Mouse (Mus musculus): ENCODE measurements around the gene Cldn4. TPM values are rescaled to one million over a fixed set of nuclear protein-coding genes. Genes with fewer than 3 reads are reported as not detected.
"Not testable (repeated sequence)": the region's sequence is repeated elsewhere in the genome, so short reads cannot be mapped to it uniquely, and the experiment has no call there.

The Cldn4 gene
- polyA plus RNA-seq, 1 experiment from 2014 or later: 27.0 TPM

DNA sequence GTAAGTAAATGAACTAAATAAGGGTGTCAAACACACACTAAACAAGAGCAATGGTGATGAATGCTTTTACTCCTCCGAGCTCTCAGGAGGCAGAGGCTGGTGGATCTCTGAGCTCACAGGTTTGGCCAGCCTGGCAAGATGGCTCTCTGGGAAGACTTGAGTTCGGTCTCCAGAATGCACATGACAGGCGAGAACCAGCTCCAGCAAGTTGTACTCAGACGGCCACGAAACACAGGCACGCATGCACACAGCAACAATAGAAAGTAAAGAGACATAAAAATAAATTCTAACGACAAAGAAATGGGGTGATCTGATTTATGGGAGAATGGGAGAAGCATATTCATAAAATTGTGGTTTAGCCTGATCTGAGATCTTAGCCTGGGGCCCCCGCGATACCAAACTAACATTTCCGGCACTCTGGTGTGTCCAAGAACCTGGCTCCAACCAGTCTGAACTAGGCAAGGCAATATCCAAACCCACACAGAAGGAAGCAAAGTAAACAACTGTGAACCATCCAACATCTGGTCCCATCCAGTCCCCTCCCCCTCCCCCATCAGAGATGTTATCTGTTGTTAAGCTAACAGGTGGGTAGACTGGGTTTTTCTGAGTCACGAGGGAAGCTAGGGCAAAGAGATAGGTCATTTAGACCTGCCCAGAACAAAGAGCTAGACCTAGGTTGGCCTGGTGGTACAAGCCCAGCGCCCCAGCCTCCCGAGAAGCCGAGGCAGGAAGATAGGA is 5.1 kb downstream of the Cldn4 start:
- no peaks in the 10 kb centered on the region for H3K36me3 ChIP-seq (ENCODE audit: control insufficient read depth, insufficient read depth, low read length)
- H3K27me3 ChIP-seq (replicated peaks; ENCODE audit: control insufficient read depth, insufficient read depth, low read length): peaks cover 24% of the 10 kb centered on the region
- no peaks in the 10 kb centered on the region for H3K4me1 ChIP-seq (ENCODE audit: control insufficient read depth, insufficient read depth, low read length)
- H3K9ac ChIP-seq (ENCODE audit: low read depth, low read length): no peak overlapping the region
- no peak overlapping the region for H3K27ac ChIP-seq (replicated peaks; ENCODE audit: low read depth, low read length)
- H3K4me3 ChIP-seq (ENCODE audit: low read depth, low read length): no peak overlapping the region
- no peaks in the 10 kb centered on the region for H3K9me3 ChIP-seq (ENCODE audit: control insufficient read depth, low read length)
- no peak overlapping the region for H3K4me2 ChIP-seq (ENCODE audit: low read depth, low read length)
- WGBS: 68% methylated on average over 14 of the region's 14 CpGs
- DNase-seq (ENCODE audit: low spot score) (no peak), ATAC-seq (ENCODE audit: low read depth) (no peak)

DNA sequence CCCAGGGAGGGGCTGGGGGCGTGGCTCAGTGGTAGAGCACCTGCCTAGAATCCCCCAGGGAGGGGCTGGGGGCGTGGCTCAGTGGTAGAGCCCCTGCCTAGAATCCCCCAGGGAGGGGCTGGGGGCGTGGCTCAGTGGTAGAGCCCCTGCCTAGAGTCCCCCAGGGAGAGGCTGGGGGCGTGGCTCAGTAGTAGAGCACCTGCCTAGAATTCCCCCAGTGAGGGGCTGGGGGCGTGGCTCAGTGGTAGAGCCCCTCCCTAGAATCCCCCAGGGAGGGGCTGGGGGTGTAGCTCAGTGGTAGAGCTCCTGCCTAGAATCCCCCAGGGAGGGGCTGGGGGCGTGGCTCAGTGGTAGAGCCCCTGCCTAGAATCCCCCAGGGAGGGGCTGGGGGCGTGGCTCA is 7.2 kb downstream of the Cldn4 start:
- no CpG with 5 or more reads among the region's 7 CpGs for WGBS
- not testable (repeated sequence) for H3K9me3 ChIP-seq (ENCODE audit: control insufficient read depth, low read length); H3K4me2 ChIP-seq (ENCODE audit: low read depth, low read length); ATAC-seq (ENCODE audit: low read depth); H3K27ac ChIP-seq (replicated peaks; ENCODE audit: low read depth, low read length); H3K27me3 ChIP-seq (replicated peaks; ENCODE audit: control insufficient read depth, insufficient read depth, low read length); DNase-seq (ENCODE audit: low spot score); H3K4me1 ChIP-seq (ENCODE audit: control insufficient read depth, insufficient read depth, low read length); H3K4me3 ChIP-seq (ENCODE audit: low read depth, low read length); H3K36me3 ChIP-seq (ENCODE audit: control insufficient read depth, insufficient read depth, low read length); H3K9ac ChIP-seq (ENCODE audit: low read depth, low read length)

- Histone ChIP-seq H3K27me3 (replicated peaks; ENCODE audit: control insufficient read depth, insufficient read depth, low read length) (no peaks in the 10 kb centered on the region), H3K4me3 (ENCODE audit: low read depth, low read length) (no peak overlapping the region), H3K4me2 (ENCODE audit: low read depth, low read length) (no peak overlapping the region), H3K9me3 (ENCODE audit: control insufficient read depth, low read length) (no peaks in the 10 kb centered on the region), H3K36me3 (ENCODE audit: control insufficient read depth, insufficient read depth, low read length) (0 out of 2 replicates have a peak, but pooled peaks cover 4% of the 10 kb centered on the region), H3K4me1 (ENCODE audit: control insufficient read depth, insufficient read depth, low read length) (no peaks in the 10 kb centered on the region), H3K9ac (ENCODE audit: low read depth, low read length) (no peak overlapping the region), H3K27ac (replicated peaks; ENCODE audit: low read depth, low read length) (no peak overlapping the region)
- WGBS: 79% methylated on average over 3 of the region's 3 CpGs
- no peak for ATAC-seq (ENCODE audit: low read depth)
- DNase-seq (ENCODE audit: low spot score): no peak
These were observed 7.7 kb downstream of the Cldn4 start for GRCm38 (mm10) chr5:134939069-134939468.

DNA sequence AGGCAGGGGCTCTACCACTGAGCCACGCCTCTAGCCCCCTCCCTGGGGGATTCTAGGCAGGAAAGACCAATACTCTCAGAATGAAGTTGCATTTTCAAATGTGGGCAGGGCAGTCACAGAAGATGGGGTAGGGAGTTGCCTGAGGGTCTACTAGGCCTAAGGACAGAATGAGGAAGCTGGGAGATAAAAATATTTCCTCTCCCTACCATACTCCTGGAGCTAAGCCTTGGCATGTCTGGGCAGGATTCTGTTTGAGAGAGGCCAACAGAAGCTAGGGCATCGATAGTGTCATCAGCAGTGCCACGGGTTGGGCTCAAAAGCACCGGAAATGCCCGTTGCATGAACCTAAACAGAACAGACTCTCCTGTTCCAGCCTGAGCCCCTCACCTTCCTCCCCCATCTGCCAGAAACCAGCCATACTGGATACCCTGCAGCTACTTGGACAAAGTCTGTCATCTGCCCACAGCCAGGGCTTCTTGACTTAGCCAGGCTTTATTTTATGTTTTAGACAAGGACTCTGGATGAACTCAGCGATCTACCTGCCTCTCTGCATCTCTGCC is 10.0 kb downstream of the Cldn4 start:
- Histone ChIP-seq H3K4me2 (ENCODE audit: low read depth, low read length) (no peak overlapping the region), H3K4me3 (ENCODE audit: low read depth, low read length) (no peak overlapping the region), H3K9ac (ENCODE audit: low read depth, low read length) (no peak overlapping the region), H3K4me1 (ENCODE audit: control insufficient read depth, insufficient read depth, low read length) (no peaks in the 10 kb centered on the region), H3K36me3 (ENCODE audit: control insufficient read depth, insufficient read depth, low read length) (0 out of 2 replicates have a peak, but pooled peaks cover 5% of the 10 kb centered on the region), H3K9me3 (ENCODE audit: control insufficient read depth, low read length) (no peaks in the 10 kb centered on the region), H3K27me3 (replicated peaks; ENCODE audit: control insufficient read depth, insufficient read depth, low read length) (no peaks in the 10 kb centered on the region), H3K27ac (replicated peaks; ENCODE audit: low read depth, low read length) (no peak overlapping the region)
- ATAC-seq (ENCODE audit: low read depth) (no peak), DNase-seq (ENCODE audit: low spot score) (peak; percentile 50)
- 81% methylated on average over 6 of the region's 6 CpGs for WGBS

DNA sequence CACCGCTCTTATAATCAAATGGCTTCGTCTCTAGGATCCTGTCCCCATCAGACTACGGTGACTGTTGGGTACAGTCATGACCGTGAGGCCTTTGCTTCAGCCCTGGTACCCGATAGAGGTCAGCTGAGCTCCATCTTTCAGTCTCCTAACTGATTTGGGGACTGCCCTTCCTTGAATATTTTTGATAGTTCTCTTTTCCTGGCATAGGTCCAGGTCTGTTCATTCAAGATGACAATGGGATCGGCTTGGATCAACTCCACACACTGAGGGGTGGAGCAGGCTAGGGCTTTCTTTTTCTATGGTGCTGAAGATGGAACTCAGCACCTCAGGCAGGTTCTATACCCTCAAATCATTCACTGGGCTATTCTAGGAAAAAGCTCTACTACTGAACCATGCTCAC is 10.7 kb downstream of the Cldn4 start:
- H3K4me1 ChIP-seq (ENCODE audit: control insufficient read depth, insufficient read depth, low read length): no peaks in the 10 kb centered on the region
- ATAC-seq (ENCODE audit: low read depth) (no peak), DNase-seq (ENCODE audit: low spot score) (no peak)
- 90% methylated on average over 6 of the region's 6 CpGs for WGBS
- no peak overlapping the region for H3K4me3 ChIP-seq (ENCODE audit: low read depth, low read length)
- no peaks in the 10 kb centered on the region for H3K9me3 ChIP-seq (ENCODE audit: control insufficient read depth, low read length)
- 0 out of 2 replicates have a peak, but pooled peaks cover 5% of the 10 kb centered on the region for H3K36me3 ChIP-seq (ENCODE audit: control insufficient read depth, insufficient read depth, low read length)
- no peak overlapping the region for H3K27ac ChIP-seq (replicated peaks; ENCODE audit: low read depth, low read length)
- H3K27me3 ChIP-seq (replicated peaks; ENCODE audit: control insufficient read depth, insufficient read depth, low read length): no peaks in the 10 kb centered on the region
- no peak overlapping the region for H3K4me2 ChIP-seq (ENCODE audit: low read depth, low read length)
- no peak overlapping the region for H3K9ac ChIP-seq (ENCODE audit: low read depth, low read length)

DNA sequence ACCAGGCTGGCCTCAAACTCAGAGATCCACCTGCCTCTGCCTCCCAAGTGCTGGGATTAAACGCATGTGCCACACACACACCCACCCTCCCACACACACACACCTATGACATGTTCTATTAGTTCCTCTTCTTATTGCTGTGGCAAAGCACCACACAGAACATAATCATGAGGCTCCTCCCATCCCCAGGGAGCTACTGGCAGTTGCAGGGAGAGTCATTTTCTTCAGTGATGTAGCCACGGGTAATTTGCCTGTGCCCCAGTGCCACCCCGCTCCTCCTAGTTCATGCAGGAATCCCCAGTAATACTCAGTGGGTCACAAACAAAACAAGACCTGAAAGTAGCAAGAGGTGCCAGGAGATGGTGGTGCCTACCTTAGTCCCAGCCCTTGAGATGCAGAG is 12.1 kb downstream of the Cldn4 start:
- no peak for ATAC-seq (ENCODE audit: low read depth)
- DNase-seq (ENCODE audit: low spot score): no peak

DNA sequence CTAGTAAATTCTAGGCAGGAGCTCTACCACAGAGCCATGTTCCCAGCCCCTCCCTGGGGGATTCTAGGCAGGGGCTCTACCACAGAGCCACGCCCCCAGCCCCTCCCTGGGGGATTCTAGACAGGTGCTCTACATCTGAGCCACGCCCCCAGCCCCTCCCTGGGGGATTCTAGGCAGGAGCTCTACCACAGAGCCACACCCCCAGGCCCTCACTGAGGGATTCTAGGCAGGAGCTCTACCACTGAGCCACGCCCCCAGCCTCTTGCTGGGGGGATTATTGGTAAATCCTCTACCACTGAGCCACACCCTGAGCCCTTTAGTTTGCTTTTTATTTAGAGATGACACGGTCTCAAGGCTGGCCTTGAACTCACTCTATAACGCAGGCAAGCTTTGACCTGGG is 13.0 kb downstream of the Cldn4 start:
- not testable (repeated sequence) for H3K9me3 ChIP-seq (ENCODE audit: control insufficient read depth, low read length); ATAC-seq (ENCODE audit: low read depth)
- WGBS: 87% methylated on average over 5 of the region's 5 CpGs

More for the DNA sequence above, 12.1 kb downstream of the Cldn4 start:
- WGBS: 91% methylated on average over 3 of the region's 3 CpGs
- H3K4me1 ChIP-seq (ENCODE audit: control insufficient read depth, insufficient read depth, low read length): no peaks in the 10 kb centered on the region
- no peak overlapping the region for H3K27ac ChIP-seq (replicated peaks; ENCODE audit: low read depth, low read length)
- no peak overlapping the region for H3K4me3 ChIP-seq (ENCODE audit: low read depth, low read length)
- no peaks in the 10 kb centered on the region for H3K9me3 ChIP-seq (ENCODE audit: control insufficient read depth, low read length)
- 0 out of 2 replicates have a peak, but pooled peaks cover 5% of the 10 kb centered on the region for H3K36me3 ChIP-seq (ENCODE audit: control insufficient read depth, insufficient read depth, low read length)
- no peak overlapping the region for H3K9ac ChIP-seq (ENCODE audit: low read depth, low read length)
- no peak overlapping the region for H3K4me2 ChIP-seq (ENCODE audit: low read depth, low read length)
- no peaks in the 10 kb centered on the region for H3K27me3 ChIP-seq (replicated peaks; ENCODE audit: control insufficient read depth, insufficient read depth, low read length)

GRCm38 (mm10) chr5:134933281-134933680 is 13.5 kb downstream of the Cldn4 start:
- 91% methylated on average over 8 of the region's 8 CpGs for WGBS
- Histone ChIP-seq H3K9ac (ENCODE audit: low read depth, low read length) (no peak overlapping the region), H3K9me3 (ENCODE audit: control insufficient read depth, low read length) (no peaks in the 10 kb centered on the region), H3K4me1 (ENCODE audit: control insufficient read depth, insufficient read depth, low read length) (no peaks in the 10 kb centered on the region), H3K4me2 (ENCODE audit: low read depth, low read length) (peak overlapping the region; percentile 96; the same call in 1 of the 2 replicates), H3K27me3 (replicated peaks; ENCODE audit: control insufficient read depth, insufficient read depth, low read length) (no peaks in the 10 kb centered on the region), H3K4me3 (ENCODE audit: low read depth, low read length) (no peak overlapping the region), H3K36me3 (ENCODE audit: control insufficient read depth, insufficient read depth, low read length) (0 out of 2 replicates have a peak, but pooled peaks cover 5% of the 10 kb centered on the region), H3K27ac (replicated peaks; ENCODE audit: low read depth, low read length) (no peak overlapping the region)
- no peak for ATAC-seq (ENCODE audit: low read depth)
- no peak for DNase-seq (ENCODE audit: low spot score)

More for the DNA sequence above, 13.0 kb downstream of the Cldn4 start:
- H3K27me3 ChIP-seq (replicated peaks; ENCODE audit: control insufficient read depth, insufficient read depth, low read length); H3K27ac ChIP-seq (replicated peaks; ENCODE audit: low read depth, low read length); H3K4me2 ChIP-seq (ENCODE audit: low read depth, low read length); H3K4me3 ChIP-seq (ENCODE audit: low read depth, low read length); H3K9ac ChIP-seq (ENCODE audit: low read depth, low read length); H3K4me1 ChIP-seq (ENCODE audit: control insufficient read depth, insufficient read depth, low read length); H3K36me3 ChIP-seq (ENCODE audit: control insufficient read depth, insufficient read depth, low read length); DNase-seq (ENCODE audit: low spot score): not testable (repeated sequence)
